Mouse (Mus musculus) CH12.LX (cell line): Measurements from ENCODE around the gene Srsf10.

ENCODE experiments used
- BHLHE40 ChIP-seq: IDR thresholded peaks from 2 replicates; pipeline ENCODE4 v1.6.1; 2011; ENCODE audit warnings: mild to moderate bottlenecking, low read depth, low read length, improper control_type of control experiment
- CTCF ChIP-seq, 2 experiments: IDR thresholded peaks in 1 of 2; conservative IDR thresholded peaks in 1 of 2; 2 replicates each; pipeline ENCODE4 v1.5.1; 2011 to 2012; ENCODE audit warnings: low read depth in 2 of 2, low read length in 2 of 2, improper control_type of control experiment in 1 of 2, inconsistent platforms in 1 of 2, mild to moderate bottlenecking in 1 of 2, moderate library complexity in 1 of 2
- EP300 ChIP-seq: IDR thresholded peaks from 2 replicates; pipeline ENCODE4 v1.6.1; 2011; ENCODE audit warnings: low read length, improper control_type of control experiment
- KAT2A ChIP-seq: IDR thresholded peaks from 2 replicates; pipeline ENCODE4 v1.6.1; 2012; ENCODE audit warnings: low read length, improper control_type of control experiment, inconsistent platforms; ENCODE audit not compliant: insufficient replicate concordance
- MYC ChIP-seq: IDR thresholded peaks from 2 replicates; pipeline ENCODE4 v1.6.1; 2011; ENCODE audit warnings: low read depth, mild to moderate bottlenecking, improper control_type of control experiment, low read length
- PAX5 ChIP-seq: IDR thresholded peaks from 2 replicates; pipeline ENCODE4 v1.6.1; 2012; ENCODE audit warnings: low read length, inconsistent platforms, mixed read lengths
- POLR2A ChIP-seq: IDR thresholded peaks from 2 replicates; pipeline ENCODE4 v1.6.1; 2011; ENCODE audit warnings: low read depth, mild to moderate bottlenecking, improper control_type of control experiment, low read length
- ZC3H11A ChIP-seq: IDR thresholded peaks from 2 replicates; pipeline ENCODE4 v1.6.1; 2012; ENCODE audit warnings: low read depth, mild to moderate bottlenecking, inconsistent platforms, low read length, improper control_type of control experiment

DNA sequence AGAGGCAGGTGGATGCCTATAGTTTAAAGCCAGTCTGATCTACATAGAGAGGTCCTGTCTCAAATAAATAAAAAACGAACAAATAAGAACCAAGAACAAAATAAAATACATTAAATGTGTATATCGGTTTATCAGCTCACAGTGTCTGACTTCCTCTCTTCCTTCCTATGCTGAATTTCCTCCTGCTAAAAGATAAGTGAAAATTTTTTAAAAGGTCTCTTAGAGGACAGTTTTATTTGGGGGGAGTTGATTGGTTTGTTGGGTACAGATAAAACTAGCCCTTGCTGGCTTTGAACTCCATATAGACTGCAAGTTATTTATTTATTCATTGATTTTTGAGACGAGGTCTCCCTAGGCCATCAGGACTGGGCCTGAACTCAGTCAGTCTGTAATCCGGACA lies 57.9 kb downstream of the Srsf10 start:
- no peak for TF ChIP-seq MYC
- no peak for TF ChIP-seq POLR2A
- no peak for TF ChIP-seq KAT2A
- TF ChIP-seq CTCF (conservative IDR thresholded peaks at IDR 0.05 in 1 of 2, IDR thresholded peaks at IDR 0.05 in 1 of 2; ENCODE audit: low read depth in 2 of 2, low read length in 2 of 2): no peak
- TF ChIP-seq PAX5: no peak
- TF ChIP-seq EP300: no peak
- no peak for TF ChIP-seq BHLHE40
- TF ChIP-seq ZC3H11A: no peak
